Mouse (Mus musculus) heart, postnatal 0 days (tissue): ENCODE measurements around the gene Unc13b.

Experiments used
- CTCF ChIP-seq: IDR thresholded peaks from 2 replicates; pipeline ENCODE4 v1.5.1; 2016; ENCODE audit warnings: antibody characterized with exemption, control low read depth, low read depth
- EP300 ChIP-seq: IDR thresholded peaks from 2 replicates; pipeline ENCODE4 v1.6.1; 2016; ENCODE audit warnings: antibody characterized with exemption, low read depth

DNA sequence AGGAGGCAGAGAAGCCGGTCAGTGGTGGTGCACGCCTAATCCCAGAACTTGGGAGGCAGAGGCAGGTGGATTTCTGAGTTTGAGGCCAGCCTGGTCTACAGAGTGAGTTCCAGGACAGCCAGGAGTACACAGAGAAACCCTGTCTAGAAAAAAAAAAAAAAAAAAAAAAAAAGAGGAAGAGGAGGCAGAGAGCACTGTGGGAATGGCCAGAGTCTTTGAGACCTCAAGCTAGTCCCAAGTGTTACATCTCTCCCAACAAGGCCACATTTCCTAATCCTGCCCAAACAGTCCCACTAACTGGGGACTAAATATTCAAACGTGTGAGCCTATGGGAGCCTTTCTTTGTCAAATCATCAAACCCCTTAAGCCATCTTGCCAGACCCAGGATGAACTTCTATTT lies 71.0 kb downstream of the Unc13b start:
- no peak for TF ChIP-seq CTCF
- TF ChIP-seq EP300: no peak
